Mouse (Mus musculus): ENCODE measurements around the gene Olfr643.
"Not testable (repeated sequence)": the region's sequence is repeated elsewhere in the genome, so short reads cannot be mapped to it uniquely, and the experiment has no call there.

The Olfr643 gene

GRCm38 (mm10) chr7:104017203-104017602 lies 120.0 kb downstream of the Olfr643 start, which contains the start of gene Olfr639:
Gene Olfr639, minus strand, starts transcription at chr7:104017303.
- no peak for DNase-seq

GRCm38 (mm10) chr7:103999124-103999523 lies 138.1 kb downstream of the Olfr643 start:
- DNase-seq: no peak

DNA sequence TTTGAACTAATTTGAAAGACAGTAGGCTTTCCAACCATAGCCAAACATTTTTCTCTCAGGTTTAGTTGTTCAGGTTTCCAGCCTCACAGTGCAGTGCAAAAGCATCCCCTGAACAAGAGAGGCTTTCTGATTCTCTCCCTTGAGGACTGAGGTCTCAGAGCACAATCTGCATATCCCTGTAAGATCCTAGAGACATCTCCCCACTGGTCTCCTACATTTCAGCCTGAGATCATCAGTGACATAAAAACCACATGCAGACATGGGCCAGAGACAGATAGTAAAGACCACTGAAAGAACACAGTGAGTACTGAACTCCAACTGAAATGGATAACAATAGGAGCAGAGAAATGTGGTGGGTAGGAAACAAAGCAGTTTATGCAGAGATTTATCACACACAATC lies 138.8 kb downstream of the Olfr643 start, which contains the start of gene Olfr638:
Gene Olfr638, plus strand, starts transcription at position 301 of the 400 bp plus-strand sequence.
- no peak for DNase-seq

GRCm38 (mm10) chr7:103971782-103972181 lies 165.4 kb downstream of the Olfr643 start:
- no peak for DNase-seq

GRCm38 (mm10) chr7:103970852-103971251 lies 166.4 kb downstream of the Olfr643 start, which contains the start of gene Olfr635:
Gene Olfr635, plus strand, starts transcription at chr7:103971152.
- no peak for DNase-seq

- DNase-seq: not testable (repeated sequence)
These were observed 170.3 kb downstream of the Olfr643 start for GRCm38 (mm10) chr7:103966873-103967272.
